Mouse (Mus musculus) heart, postnatal 25 days (tissue): Measurements from ENCODE around the gene Sh3rf3. TPM values are rescaled to one million over a fixed set of nuclear protein-coding genes. Genes with fewer than 3 reads are reported as not detected.

ENCODE experiments used
- DNase-seq: peaks from one replicate; pipeline ENCODE4 v3.0.0; 2022; ENCODE audit warnings: low spot score
- intact Hi-C: fragments of 180-260 bp; cut with DNase I; formaldehyde crosslinking; loops from one replicate; pipeline ENCODE4 v1.15.1; 2025
- total RNA-seq, 2 experiments: library from RNA; stranded (reverse); gene quantifications; 2 replicates each; pipeline ENCODE4 v1.2.3; 2021

The Sh3rf3 gene
- total RNA-seq, 2 experiments from 2014 or later = 0.75 TPM

GRCm38 (mm10) chr10:58969351-58969750 lies 156.2 kb downstream of the Sh3rf3 start:
- DNase-seq = no peak
- intact Hi-C loops = no loop called here

- no peak for DNase-seq
- intact Hi-C loops = no loop called here
These were observed 159.0 kb downstream of the Sh3rf3 start for GRCm38 (mm10) chr10:58972115-58972514.

GRCm38 (mm10) chr10:58974138-58974537 lies 161.0 kb downstream of the Sh3rf3 start:
- DNase-seq = no peak
- intact Hi-C loops = no loop called here

GRCm38 (mm10) chr10:58979320-58979959 lies 166.3 kb downstream of the Sh3rf3 start:
- intact Hi-C loops = no loop called here

GRCm38 (mm10) chr10:58981674-58982329 lies 168.6 kb downstream of the Sh3rf3 start:
- intact Hi-C loops = no loop called here
- no peak for DNase-seq

More at GRCm38 (mm10) chr10:58979320-58979959, 166.3 kb downstream of the Sh3rf3 start:
- no peak for DNase-seq

- no peak for DNase-seq
- intact Hi-C loops = no loop called here
These were observed 169.5 kb downstream of the Sh3rf3 start for GRCm38 (mm10) chr10:58982546-58983154.

- DNase-seq = no peak
- intact Hi-C loops = loop anchor here (10.0 kb wide), 1 partner anchor 177 kb away; the partner anchor contains the start of gene Sh3rf3
These were observed 178.5 kb downstream of the Sh3rf3 start for GRCm38 (mm10) chr10:58991611-58992010.

GRCm38 (mm10) chr10:58994726-58995125 lies 181.6 kb downstream of the Sh3rf3 start:
- intact Hi-C loops = loop anchor here (10.0 kb wide), 1 partner anchor 180 kb away; the partner anchor contains the start of gene Sh3rf3

GRCm38 (mm10) chr10:58995132-58995531 lies 182.0 kb downstream of the Sh3rf3 start:
- intact Hi-C loops = loop anchor here (10.0 kb wide), 1 partner anchor 180 kb away; the partner anchor contains the start of gene Sh3rf3
- no peak for DNase-seq

More at GRCm38 (mm10) chr10:58994726-58995125, 181.6 kb downstream of the Sh3rf3 start:
- no peak for DNase-seq

GRCm38 (mm10) chr10:59002361-59002760 lies 189.2 kb downstream of the Sh3rf3 start:
- intact Hi-C loops = no loop called here
- no peak for DNase-seq

GRCm38 (mm10) chr10:59011415-59011814 lies 198.3 kb downstream of the Sh3rf3 start:
- no peak for DNase-seq
- intact Hi-C loops = no loop called here

- intact Hi-C loops = no loop called here
- no peak for DNase-seq
These were observed 200.5 kb downstream of the Sh3rf3 start for GRCm38 (mm10) chr10:59013618-59014017.

- no peak for DNase-seq
- intact Hi-C loops = no loop called here
These were observed 206.3 kb downstream of the Sh3rf3 start for GRCm38 (mm10) chr10:59019302-59019973.

- DNase-seq = no peak
- intact Hi-C loops = no loop called here
These were observed 237.3 kb downstream of the Sh3rf3 start for GRCm38 (mm10) chr10:59050434-59050833.

GRCm38 (mm10) chr10:59056294-59056693 lies 243.1 kb downstream of the Sh3rf3 start:
- intact Hi-C loops = no loop called here

GRCm38 (mm10) chr10:59066804-59067203 lies 253.6 kb downstream of the Sh3rf3 start:
- DNase-seq = no peak
- intact Hi-C loops = no loop called here

More at GRCm38 (mm10) chr10:59056294-59056693, 243.1 kb downstream of the Sh3rf3 start:
- no peak for DNase-seq

- no peak for DNase-seq
- intact Hi-C loops = no loop called here
These were observed 259.7 kb downstream of the Sh3rf3 start for GRCm38 (mm10) chr10:59072827-59073226.

- intact Hi-C loops = no loop called here
- no peak for DNase-seq
These were observed 263.5 kb downstream of the Sh3rf3 start for GRCm38 (mm10) chr10:59076681-59077080.

- intact Hi-C loops = no loop called here
- no peak for DNase-seq
These were observed 264.8 kb downstream of the Sh3rf3 start for GRCm38 (mm10) chr10:59077909-59078308.

- DNase-seq = no peak
- intact Hi-C loops = no loop called here
These were observed 272.4 kb downstream of the Sh3rf3 start for GRCm38 (mm10) chr10:59085604-59086003.
